Mouse (Mus musculus): ENCODE results near the gene Ifi214. TPM values are rescaled to one million over a fixed set of nuclear protein-coding genes. Genes with fewer than 3 reads are reported as not detected.

Ifi214 gene
- polyA plus RNA-seq, 1 experiment from 2014 or later = not detected

Small RNA genes lying within 50 kb of the gene (microRNA-seq; reads per million reads assigned to microRNA genes)
- gene Gm44481 = not detected

Other genes with a start within 250 kb of the Ifi214 start
- 1.8 and 3.1 TPM in 2 replicates for gene Ackr1, start 202.2 kb downstream of the Ifi214 start, polyA plus RNA-seq (2016; fragmentation: Nextera tagmentation; extraction: Ambion mirVana)
- 2.4 and 4.0 TPM in 2 replicates for gene Aim2, start 185.1 kb downstream of the Ifi214 start, polyA plus RNA-seq (2016; fragmentation: Nextera tagmentation; extraction: Ambion mirVana)
- gene Cadm3, start 168.3 kb downstream of the Ifi214 start, polyA plus RNA-seq (2016; fragmentation: Nextera tagmentation; extraction: Ambion mirVana) = 3.3 and 5.2 TPM in 2 replicates
- not detected in 2 replicates for gene Ifi206, start 44.9 kb downstream of the Ifi214 start, polyA plus RNA-seq (2016; fragmentation: Nextera tagmentation; extraction: Ambion mirVana)
- not detected in 2 replicates for gene Ifi213, start 63.3 kb upstream of the Ifi214 start, polyA plus RNA-seq (2016; fragmentation: Nextera tagmentation; extraction: Ambion mirVana)
- 0.12 TPM in 1 of 2 replicates, not detected in the other for gene Ifi209, start 95.0 kb upstream of the Ifi214 start, polyA plus RNA-seq (2016; fragmentation: Nextera tagmentation; extraction: Ambion mirVana)
- gene Ifi208, start 137.7 kb upstream of the Ifi214 start, polyA plus RNA-seq (2016; fragmentation: Nextera tagmentation; extraction: Ambion mirVana) = not detected in 2 replicates
- gene Ifi207, start 205.8 kb upstream of the Ifi214 start, polyA plus RNA-seq (2016; fragmentation: Nextera tagmentation; extraction: Ambion mirVana) = 0.26 and 0.33 TPM in 2 replicates
- 0.38 and 1.0 TPM in 2 replicates for gene Ifi204, start 231.0 kb upstream of the Ifi214 start, polyA plus RNA-seq (2016; fragmentation: Nextera tagmentation; extraction: Ambion mirVana)

Data from embryonic facial prominence, embryonic 12.5 days (tissue).